Mouse (Mus musculus) common myeloid progenitor, adult 5-6 weeks (primary cell): ENCODE results near the gene Havcr1. TPM values are rescaled to one million over a fixed set of nuclear protein-coding genes. Genes with fewer than 3 reads are reported as not detected.
A peak's percentile ranks its signal among the peaks of the same experiment; 100 is the strongest.

Experiments used
- ATAC-seq: replicated peaks from 2 replicates; pipeline ENCODE4 v1.8.0; 2016; ENCODE audit warnings: low read depth, mild to moderate bottlenecking, moderate TSS enrichment, inconsistent platforms; ENCODE audit not compliant: poor library complexity, severe bottlenecking
- total RNA-seq: library from RNA; stranded (forward); fragments of 200-1000, 187-1606 nt; gene quantifications from 2 replicates; pipeline ENCODE4 v1.2.3, GENCODE M21; 2017

The Havcr1 gene
- total RNA-seq, 1 experiment from 2014 or later: not detected

- no peak for ATAC-seq
These were observed 82.8 kb downstream of the Havcr1 start for GRCm38 (mm10) chr11:46817692-46818091.

- ATAC-seq: peak; percentile 45; the same call in 1 of the 2 replicates
These were observed 85.0 kb downstream of the Havcr1 start for GRCm38 (mm10) chr11:46819930-46820329.

Other genes with a start within 250 kb of the Havcr1 start
- gene Gm12169, start 210.9 kb upstream of the Havcr1 start, total RNA-seq: not detected in 2 replicates
- not detected in 2 replicates for gene BC053393, start 163.5 kb upstream of the Havcr1 start, total RNA-seq
- gene Dppa1, start 105.8 kb upstream of the Havcr1 start, total RNA-seq: not detected in 2 replicates
- gene Timd2, start 28.0 kb upstream of the Havcr1 start, total RNA-seq: not detected in 2 replicates
- not detected in 2 replicates for gene Timd4, start 75.7 kb downstream of the Havcr1 start, total RNA-seq